Mouse (Mus musculus) bone marrow macrophage, adult 2 months (primary cell): Measurements from ENCODE around the gene Htr2b.
A peak's percentile ranks its signal among the peaks of the same experiment; 100 is the strongest.

Experiments
- CTCF ChIP-seq: IDR thresholded peaks from 2 replicates; pipeline ENCODE4 v1.5.1; 2012; ENCODE audit warnings: low read depth, mild to moderate bottlenecking, low read length, moderate library complexity
- POLR2A ChIP-seq: IDR thresholded peaks from 2 replicates; pipeline ENCODE4 v1.6.1; 2012; ENCODE audit warnings: mild to moderate bottlenecking, low read depth, low read length, borderline replicate concordance

DNA sequence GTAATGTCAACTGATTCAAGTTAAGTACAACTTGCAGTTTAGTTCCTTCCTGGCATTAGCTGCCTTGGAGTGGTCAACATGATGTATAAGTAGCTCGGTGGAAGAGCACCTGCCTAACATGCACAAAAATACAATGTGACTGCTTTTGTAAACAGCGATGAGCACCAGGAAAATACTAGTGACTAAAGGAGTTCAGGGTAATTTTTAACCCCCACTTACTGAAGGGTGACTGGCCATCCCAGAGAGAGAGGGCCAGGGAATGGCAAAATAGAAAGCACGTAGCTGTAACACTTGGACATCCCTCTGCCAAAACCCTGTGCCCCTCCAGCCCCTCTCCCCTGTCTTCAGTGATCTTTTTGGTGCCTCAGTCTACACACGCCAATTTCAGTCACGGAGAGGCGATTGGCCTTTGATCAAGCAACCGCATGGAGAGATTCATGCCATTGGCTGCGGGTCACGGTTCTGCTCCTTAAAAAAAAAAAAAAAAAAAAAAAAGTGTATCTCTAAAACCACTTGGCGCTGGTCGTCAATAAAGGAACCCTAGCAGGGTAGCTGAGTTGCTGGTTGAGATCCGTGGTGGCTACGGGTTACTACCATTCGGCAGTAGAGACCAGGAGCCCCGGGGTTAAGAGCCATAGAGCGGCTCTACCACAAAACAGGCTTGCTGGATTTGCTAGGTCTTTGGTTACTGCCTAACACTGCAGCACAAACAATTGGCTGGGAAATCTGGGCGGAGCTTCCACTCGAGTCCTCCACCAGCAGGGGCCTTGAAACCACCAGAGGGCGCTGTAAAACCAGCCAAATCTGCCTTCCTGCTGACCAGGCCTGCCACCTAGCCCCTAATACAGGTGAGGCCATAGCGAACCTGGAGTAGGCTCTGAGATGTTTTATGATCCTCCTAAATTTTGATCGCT lies 52.7 kb downstream of the Htr2b start:
- TF ChIP-seq CTCF (peak; percentile 85), POLR2A (no peak)
